Mouse (Mus musculus) CD8-positive naive resting alpha-beta T cell, adult 2 months (primary cell): Measurements from ENCODE around the gene Zfp146.
"Not testable (repeated sequence)": the region's sequence is repeated elsewhere in the genome, so short reads cannot be mapped to it uniquely, and the experiment has no call there.

Experiments
- DNase-seq, 2 experiments: peaks; one replicate each; pipeline ENCODE4 v3.0.0; 2022; ENCODE audit warnings: low read depth in 2 of 2, low spot score in 2 of 2

Gene Zfp146

DNA sequence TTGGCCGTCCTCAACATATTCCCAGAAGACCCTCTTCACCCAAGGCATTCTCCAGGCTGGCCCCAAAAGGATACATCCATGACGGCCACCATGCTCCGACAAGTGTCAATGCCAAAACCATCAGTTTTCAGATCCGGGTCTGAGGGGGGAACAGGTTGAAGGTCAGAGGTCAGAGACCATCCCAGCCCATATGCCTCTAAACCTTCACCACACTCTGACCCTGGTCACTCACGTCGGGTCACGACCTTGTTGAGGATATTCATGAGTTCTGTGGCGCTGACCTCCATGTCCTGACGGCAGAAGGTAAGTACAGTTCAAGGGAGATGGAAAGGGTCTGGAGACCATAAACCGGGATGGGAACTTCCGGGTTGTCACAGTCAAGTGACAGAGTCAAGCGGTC is 22.5 kb upstream of the Zfp146 start:
- no peak for DNase-seq

DNA sequence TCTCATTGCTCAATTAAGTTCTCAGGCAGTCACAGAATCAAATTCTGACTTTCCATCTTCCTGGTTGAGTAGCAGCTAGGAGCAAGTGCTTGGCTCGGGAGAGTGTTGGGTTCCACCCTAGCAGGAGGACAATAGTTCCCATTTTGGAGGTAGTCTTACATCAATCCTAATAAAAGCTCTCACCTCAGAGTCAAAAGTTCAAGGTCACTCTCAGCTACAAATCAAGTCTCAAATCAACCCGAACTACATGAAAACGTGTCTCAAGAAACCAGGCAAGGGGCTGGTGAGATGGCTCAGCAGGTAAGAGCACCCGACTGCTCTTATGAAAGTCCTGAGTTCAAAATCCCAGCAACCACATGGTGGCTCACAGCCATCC is 19.6 kb upstream of the Zfp146 start:
- DNase-seq: no peak

GRCm38 (mm10) chr7:30188344-30189115 is 19.0 kb upstream of the Zfp146 start:
- no peak for DNase-seq

GRCm38 (mm10) chr7:30184641-30185348 is 15.2 kb upstream of the Zfp146 start:
- no peak for DNase-seq

DNA sequence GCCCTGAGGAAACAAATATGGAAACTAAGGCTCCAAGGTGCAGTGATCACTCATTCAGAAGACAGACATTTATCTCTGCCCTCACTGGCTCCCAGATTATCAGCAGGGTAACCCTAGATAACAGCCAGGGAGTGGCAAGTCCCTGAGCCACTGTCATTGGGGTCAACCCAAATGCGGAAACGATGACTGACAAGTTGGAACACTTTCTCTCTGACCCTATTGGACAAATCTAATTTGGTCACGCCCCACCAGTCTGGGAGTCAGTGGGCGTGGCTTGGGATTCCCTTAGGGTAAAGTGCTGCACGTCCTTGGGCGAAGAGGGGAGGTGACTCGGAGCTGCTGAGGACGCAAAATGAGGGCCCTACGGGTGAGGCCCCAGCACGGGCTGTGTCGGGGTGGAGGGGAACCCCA is 14.3 kb upstream of the Zfp146 start, which contains the start of gene Cox7a1:
Gene Cox7a1, plus strand, starts transcription at position 266 of the 411 bp plus-strand sequence.
- peak; percentile 48 to 54 for DNase-seq

DNA sequence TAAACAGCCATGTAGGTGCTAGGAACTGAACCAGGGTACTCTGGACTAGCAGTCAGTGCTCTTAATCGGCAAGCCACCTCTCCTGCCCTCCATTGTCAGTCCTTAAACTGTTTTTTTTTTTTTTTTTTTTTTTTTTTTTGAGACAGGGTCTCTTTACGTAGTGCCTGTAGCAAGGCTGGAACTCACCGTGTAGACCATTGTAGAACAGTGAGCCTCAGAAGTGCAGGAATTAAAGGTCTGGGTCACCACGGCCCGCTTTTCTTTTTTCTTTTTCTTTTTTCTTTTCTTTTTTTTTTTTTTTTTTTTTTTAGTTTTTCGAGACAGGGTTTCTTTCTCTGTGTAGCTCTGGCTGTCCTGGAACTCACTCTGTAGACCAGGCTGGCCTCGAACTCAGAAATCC is 13.6 kb upstream of the Zfp146 start:
- DNase-seq: not testable (repeated sequence)

DNA sequence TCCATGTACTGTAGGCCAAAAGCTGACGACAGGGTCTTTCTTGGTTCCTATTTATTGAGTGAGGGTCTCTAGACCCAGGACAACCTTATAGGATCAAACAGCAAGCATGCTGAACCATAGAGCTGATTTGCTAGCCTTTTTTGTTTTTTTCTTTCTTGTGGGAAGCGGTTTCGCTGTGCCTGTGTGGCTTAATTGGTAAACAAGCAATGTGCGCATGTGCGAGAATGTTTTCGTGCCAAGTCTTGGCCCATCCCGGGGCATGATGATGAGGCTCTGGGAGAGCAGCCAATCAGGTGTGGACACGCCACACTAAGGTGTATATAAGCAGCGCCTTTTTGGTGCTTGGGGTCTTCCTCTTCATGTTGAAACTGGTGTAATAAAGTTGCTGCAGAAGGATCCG is 12.4 kb upstream of the Zfp146 start:
- not testable (repeated sequence) for DNase-seq

DNA sequence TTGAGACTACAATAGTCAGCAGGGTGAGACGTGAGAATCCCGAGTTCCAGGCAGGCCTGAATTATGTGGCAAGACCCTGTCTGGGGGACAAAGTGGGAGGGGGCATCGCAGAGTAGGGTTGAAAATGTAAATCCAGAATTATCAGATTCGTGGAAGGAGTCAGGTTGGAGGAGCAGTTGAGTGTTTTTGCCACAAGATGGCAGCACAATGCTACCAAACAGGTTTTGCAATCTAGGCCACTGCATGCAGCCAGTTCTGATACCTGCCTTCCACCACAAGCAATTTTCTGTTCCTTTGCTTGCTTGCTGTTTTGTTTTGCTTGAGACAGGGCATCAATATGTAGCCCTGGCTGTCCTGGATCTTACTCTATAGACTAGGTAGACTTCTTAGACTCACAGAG is 11.8 kb upstream of the Zfp146 start:
- peak; percentile 58 to 78 for DNase-seq

DNA sequence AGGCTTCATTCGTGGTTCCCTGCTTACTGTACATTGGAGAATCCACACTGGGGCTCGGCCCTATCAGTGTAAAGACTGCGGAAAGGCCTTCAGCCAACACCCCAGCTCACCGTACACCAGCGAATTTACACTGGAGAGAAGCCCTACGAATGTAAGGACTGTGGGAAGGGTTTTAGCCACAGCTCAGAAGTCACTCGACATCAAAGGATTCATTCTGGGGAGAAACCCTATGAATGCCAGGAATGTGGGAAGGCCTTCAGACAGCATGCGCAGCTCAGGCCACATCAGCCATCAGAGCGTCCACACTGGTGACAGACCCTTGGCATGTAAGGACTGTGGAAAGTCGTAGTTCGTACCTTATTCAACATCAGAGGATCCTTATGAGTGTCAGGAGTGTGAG is 8.7 kb upstream of the Zfp146 start:
- DNase-seq: no peak

DNA sequence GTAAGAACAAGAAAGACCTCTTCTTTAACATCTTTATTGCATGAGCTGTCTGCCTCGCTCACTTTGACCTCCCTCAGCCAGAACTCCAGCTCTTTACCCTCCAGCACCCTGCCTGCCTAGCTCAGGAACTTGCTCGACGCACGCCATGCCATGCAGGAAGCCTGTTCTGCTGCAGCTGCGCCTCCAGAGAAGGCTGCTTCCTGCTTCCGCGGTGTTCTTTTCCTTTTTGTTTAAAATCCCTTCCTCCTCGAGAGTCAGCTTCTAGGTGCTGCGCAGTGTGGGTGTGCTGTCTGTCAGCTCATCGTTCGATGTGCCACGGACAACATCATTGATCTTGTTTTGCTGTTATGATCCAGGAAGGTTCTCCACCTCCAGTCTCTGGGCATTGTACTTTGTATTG is 6.9 kb upstream of the Zfp146 start:
- no peak for DNase-seq

DNA sequence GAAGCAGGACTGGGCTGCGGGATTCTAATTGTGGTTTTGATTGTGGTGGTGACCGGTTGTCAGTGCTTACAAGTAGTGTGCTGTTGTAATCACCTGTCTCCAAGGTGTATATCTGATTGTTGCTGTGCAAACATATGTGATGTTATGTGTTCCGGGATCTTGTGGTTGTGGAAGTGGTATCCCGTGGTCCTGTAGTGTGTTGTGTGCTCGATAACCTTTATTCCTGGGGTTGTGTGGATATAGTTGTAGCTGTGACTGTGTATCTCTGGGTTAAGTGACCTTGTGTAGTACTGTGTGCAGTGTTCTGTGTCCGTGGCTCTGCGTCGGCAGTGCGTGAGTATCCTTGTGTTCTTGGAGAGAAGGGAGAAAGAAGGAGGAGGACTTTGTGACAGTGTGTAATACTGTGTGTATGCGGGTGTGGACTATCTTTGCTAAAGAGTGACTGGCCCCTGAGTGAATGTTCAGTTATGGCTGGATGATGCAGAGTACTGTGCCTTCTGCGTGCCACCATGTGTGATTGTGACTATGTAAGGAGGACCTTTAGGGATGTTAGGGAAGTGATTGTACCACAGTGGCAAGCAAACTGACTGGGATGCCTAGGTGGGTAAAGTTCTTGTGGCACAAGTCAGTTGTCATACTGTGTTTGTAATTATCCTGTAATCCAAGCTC is 867 bp upstream of the Zfp146 start:
- no peak for DNase-seq

DNA sequence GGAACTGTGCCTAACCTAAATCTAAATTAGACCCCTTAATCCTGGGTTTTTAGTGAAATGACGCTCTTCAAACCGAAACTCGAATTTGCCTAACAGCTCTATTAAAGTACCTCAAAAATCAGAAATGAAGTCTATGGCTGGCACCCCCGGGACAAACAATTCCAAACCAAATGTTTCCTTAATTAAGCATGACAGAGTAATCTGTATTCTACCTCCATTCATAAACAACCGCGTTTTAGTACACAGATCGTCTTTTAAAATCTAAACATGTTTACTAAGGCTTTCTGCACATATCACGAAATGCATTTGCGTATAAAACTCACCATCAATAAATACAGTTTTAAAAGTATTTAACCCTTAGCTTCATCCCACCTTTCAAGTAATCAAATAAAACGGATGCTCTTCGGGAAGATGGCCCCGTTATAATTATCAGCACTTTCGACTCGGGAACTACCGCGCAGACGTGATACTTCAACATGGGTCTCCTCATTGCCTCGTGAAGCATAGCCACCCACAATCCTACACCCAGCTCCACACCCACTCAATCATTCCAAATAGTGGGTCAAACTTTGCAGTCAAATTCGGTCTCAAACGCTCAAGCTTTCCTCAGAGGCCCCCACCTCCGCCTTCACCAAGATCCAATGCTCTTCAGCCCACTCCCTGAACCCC is 502 bp downstream of the Zfp146 start:
- DNase-seq: no peak

DNA sequence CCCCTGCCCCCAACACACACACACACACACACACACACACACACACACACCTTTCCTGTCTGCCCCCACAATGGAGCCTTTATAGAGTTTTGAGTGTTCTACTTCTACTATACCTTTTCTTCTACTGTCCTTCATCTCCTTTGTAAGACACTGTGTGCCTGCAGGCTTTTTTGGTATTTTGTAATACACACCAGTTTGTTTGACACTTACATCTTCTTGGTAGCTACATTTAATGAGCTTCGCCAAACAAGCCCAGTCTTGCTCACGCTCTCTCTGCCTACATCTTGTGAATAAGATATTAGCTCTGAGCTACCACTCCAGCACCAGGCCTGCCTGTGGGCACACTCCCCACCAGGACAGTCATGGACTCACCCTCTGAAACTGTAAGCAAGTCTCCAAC is 4.8 kb downstream of the Zfp146 start:
- DNase-seq: no peak

DNA sequence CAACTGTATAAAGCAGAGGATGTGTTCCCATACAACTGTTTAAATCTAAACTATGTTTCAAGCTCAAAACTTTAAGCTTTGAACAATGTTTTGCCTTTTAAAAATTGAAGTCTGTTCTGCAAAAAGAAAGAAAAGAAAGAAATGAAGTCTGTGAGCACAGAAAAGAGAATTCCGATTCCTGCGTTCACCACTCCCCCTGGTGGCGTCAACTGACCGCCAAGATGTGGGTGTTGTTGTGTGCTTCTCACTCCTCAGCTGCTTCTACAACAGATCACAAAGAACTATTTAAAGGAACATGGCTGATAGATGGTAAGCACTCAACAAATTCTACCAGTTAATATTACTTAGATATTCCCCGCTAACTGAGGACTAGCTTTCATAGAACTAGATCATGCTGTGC is 6.4 kb downstream of the Zfp146 start:
- DNase-seq: no peak

DNA sequence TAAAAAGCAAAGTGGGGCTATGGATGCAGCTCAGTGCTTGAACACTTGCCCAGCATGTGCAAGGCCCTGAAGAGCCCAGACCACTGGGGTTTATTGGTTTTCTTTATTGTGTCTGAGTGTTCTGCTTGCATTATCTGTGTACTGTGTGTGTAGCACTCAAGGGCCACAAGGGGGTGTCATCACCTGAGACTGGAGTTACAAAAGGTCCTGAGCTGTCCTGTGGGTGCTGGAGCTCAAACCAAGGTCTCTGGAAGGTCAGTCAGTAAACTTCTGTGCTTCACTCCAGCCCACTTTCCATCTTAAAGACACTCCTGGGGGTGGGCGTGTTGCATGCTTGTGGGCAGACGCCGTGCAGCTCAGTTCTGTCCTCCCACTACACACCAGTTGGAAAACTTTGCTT is 14.0 kb downstream of the Zfp146 start:
- no peak for DNase-seq

- DNase-seq: no peak
These were observed 15.5 kb downstream of the Zfp146 start for GRCm38 (mm10) chr7:30154040-30154439.

- no peak for DNase-seq
These were observed 22.5 kb downstream of the Zfp146 start for GRCm38 (mm10) chr7:30147011-30147410.

DNA sequence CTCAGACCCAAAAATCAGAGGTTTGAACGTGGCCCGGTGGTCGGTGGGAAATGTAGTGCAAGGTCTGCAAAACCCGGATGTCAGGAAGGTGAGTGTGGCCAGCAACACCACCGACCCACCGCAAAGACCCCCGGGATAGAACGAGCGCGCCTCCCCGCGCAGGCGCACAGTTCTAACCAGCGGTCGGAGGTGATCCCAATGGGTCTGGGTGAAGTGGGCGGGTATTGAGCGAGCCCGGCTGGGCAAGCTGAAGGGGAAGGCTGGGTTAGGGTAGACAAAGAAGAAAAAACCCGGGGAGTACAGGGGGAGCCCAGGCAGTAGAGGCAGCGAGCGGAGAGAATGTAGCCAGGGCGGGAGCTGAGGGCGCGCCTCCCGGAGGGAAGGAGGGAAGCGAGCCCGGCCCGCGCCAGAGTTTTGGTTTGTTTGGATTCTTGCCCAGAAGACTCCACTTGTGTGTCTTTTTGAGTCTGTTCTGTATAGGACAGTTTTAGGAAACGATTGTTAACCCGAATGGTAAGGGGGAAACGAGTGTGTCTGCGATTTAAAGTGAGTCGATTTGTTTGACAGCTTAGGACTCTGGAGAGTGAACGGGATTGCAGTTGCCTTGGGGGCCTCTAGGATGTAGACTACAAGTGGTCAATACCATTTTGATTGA is 25.9 kb downstream of the Zfp146 start:
- DNase-seq: no peak

DNA sequence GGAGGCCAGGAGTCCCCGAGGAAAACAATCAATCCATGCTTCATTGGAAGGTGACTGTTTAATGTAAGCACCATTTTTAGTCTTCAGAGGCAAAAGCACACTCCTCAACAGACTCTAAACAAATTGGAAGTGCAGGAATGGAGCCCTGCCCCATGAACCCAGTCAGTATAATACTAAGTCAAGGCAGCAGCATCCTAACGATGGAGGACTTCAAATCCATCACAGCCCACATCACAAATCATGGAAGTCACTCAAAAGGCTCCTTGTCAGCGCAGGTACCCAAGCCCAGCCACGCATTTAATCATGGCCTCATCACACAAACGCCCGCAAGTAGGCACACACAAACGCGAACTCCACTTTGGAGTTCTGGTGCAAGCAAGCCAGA is 26.4 kb downstream of the Zfp146 start:
- DNase-seq: no peak

DNA sequence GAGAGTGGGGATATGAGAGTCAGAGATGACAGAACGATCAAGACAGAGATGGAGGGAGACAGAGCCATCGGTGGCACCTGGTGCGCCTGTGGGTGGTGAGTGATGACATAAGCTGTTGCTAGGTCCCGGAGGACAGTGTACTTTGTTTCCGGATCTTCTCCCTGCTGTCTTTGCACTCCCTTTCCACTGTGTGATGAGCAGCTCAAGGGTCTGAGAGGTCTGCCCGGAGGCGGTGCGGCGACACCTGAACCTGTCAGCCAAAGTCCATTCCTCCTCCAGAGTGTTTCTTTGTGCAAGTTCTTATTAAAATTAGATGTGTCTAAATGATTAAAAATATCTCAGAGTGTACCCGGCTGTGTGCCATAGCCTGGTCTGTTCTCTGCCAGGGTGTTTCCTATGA is 32.7 kb downstream of the Zfp146 start:
- DNase-seq: no peak

- DNase-seq: no peak
These were observed 37.2 kb downstream of the Zfp146 start for GRCm38 (mm10) chr7:30132396-30132795.
